Mouse (Mus musculus): ENCODE results near the gene Vmn2r117. TPM values are rescaled to one million over a fixed set of nuclear protein-coding genes. Genes with fewer than 3 reads are reported as not detected.
"Not testable (repeated sequence)": the region's sequence is repeated elsewhere in the genome, so short reads cannot be mapped to it uniquely, and the experiment has no call there.

Vmn2r117 gene
- total RNA-seq (2021) = not detected
- long read RNA-seq, experiment 1 = 0 reads
- long read RNA-seq, experiment 2 = 0 reads

GRCm38 (mm10) chr17:23479599-23479998, at the start of gene Vmn2r117:
Gene Vmn2r117 (minus strand): TSS chr17:23479699.
- not testable (repeated sequence) for DNase-seq (ENCODE audit: low spot score in 2 of 2)

GRCm38 (mm10) chr17:23522941-23523732, 43.6 kb upstream of the Vmn2r117 start:
- DNase-seq (ENCODE audit: low spot score in 2 of 2) = not testable (repeated sequence)

GRCm38 (mm10) chr17:23518701-23519423, 39.4 kb upstream of the Vmn2r117 start:
- no peak for DNase-seq (ENCODE audit: low spot score in 2 of 2)

GRCm38 (mm10) chr17:23433150-23433679, 46.3 kb downstream of the Vmn2r117 start:
- DNase-seq (ENCODE audit: low spot score in 2 of 2) = no peak

Other genes with a start within 250 kb of the Vmn2r117 start
- gene Vmn2r114, start 167.2 kb downstream of the Vmn2r117 start, total RNA-seq (2021) = not detected
- not detected for gene Vmn2r115, start 136.0 kb downstream of the Vmn2r117 start, total RNA-seq (2021)
- not detected for gene Vmn2r116, start 95.1 kb downstream of the Vmn2r117 start, total RNA-seq (2021)
- gene Zfp213, start 84.5 kb upstream of the Vmn2r117 start, total RNA-seq (2021) = 1 to 10 TPM; 4.6 to 6.5 TPM
- gene Zfp13, start 119.8 kb upstream of the Vmn2r117 start, total RNA-seq (2021) = 10 to 100 TPM; 29.8 to 30.1 TPM
- gene Zscan10, start 121.2 kb upstream of the Vmn2r117 start, total RNA-seq (2021) = under 1 TPM in 1 of 2 experiments, not detected in 1; 0.36 TPM
- gene Mmp25, start 165.6 kb upstream of the Vmn2r117 start, total RNA-seq (2021) = under 1 TPM; 0.85 to 0.86 TPM
- gene Bicdl2, start 180.8 kb upstream of the Vmn2r117 start, total RNA-seq (2021) = not detected
- gene Hcfc1r1, start 193.9 kb upstream of the Vmn2r117 start, total RNA-seq (2021) = 100 to 1,000 TPM; 127 to 131 TPM
- gene Thoc6, start 194.2 kb upstream of the Vmn2r117 start, total RNA-seq (2021) = 10 to 100 TPM in 1 of 2 experiments, 1 to 10 TPM in 1; 9.5 to 12.2 TPM
- 10 to 100 TPM in 1 of 2 experiments, 1 to 10 TPM in 1; 9.5 to 10.1 TPM for gene Tnfrsf12a, start 197.8 kb upstream of the Vmn2r117 start, total RNA-seq (2021)
- not detected for gene Cldn6, start 199.6 kb upstream of the Vmn2r117 start, total RNA-seq (2021)
- 1 to 10 TPM in 1 of 2 experiments, under 1 TPM in 1; 0.69 to 1.1 TPM for gene Cldn9, start 204.3 kb upstream of the Vmn2r117 start, total RNA-seq (2021)
- gene 1520401A03Rik, start 243.1 kb upstream of the Vmn2r117 start, total RNA-seq (2021) = under 1 TPM; 0.14 to 0.16 TPM
- 1 to 10 TPM; 3.7 to 4.0 TPM for gene Pkmyt1, start 246.6 kb upstream of the Vmn2r117 start, total RNA-seq (2021)

Measured in layer of hippocampus, postnatal 14 days (tissue).